ENCODE assay signal across 9 mouse cellular contexts in the genomic region with DNA sequence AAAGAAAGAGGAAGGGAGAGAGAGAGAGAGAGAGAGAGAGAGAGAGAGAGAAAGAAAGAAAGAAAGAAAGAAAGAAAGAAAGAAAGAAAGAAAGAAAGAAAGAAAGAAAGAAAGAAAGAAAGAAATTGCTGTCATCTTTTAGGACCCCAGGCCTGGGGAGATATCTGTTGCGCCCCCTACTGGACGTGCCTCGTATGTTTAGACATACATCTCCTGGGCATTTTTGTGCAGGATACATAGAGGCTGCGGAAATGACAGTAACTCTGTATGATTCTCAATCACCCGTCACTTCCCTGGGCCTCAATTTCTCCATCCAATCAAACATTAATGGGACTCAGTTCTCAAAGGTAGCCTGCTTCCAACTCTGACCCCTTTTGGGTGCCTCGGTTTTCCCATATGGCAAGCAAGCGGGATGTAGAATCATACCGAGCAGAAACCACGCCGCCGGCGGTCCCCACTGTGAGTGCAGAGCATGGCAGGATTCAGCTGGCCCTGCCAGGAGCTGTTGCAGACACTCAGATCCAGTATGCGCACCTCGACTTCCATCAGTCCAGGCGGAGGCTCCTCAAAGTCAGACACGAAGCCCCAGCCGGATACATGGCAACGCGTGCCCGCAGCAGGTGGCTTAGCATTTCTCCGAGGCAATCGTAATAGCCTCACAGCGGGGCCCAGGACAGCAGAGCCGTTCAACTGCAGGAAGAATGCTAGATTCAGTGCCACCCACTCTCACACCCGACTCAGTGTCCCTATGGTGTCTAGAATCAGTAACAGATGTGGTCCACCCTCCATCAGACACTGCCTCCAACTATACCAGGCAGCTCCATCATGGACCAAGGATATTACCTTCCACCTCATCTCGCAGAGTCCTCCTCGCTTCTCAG. TPM values are rescaled to one million over a fixed set of nuclear protein-coding genes. Genes with fewer than 3 reads are reported as not detected.
DNase-seq lines count a peak whose midpoint lies in the region; TF ChIP-seq lines count a peak whose summit lies in the region.
"Had no signal": no experiment of that assay in that cellular context is flagged by ENCODE, and none has a peak within 500 bp of the region (broad histone marks: within the 10 kb centered on the region; RNA-seq: fewer than 3 reads in every experiment).

No protein-coding gene starts in this region.

- peak; percentile 51; the same call in 1 of the 2 replicates for TF ChIP-seq CTCF in cerebellum, adult 2 months (IDR thresholded peaks at IDR 0.05; ENCODE audit: borderline replicate concordance, insufficient read depth, low read depth, low read length)
- TF ChIP-seq CTCF in brain, embryonic 14.5 days (IDR thresholded peaks at IDR 0.05; ENCODE audit: borderline replicate concordance, extremely low read depth, insufficient read depth, insufficient read length): peak; percentile 58; the same call in 1 of the 2 replicates

- DNase-seq in cerebellum, adult 2 months: no peak
- no peak for DNase-seq in cerebellum, adult 9-11 months
- DNase-seq in left cerebral cortex, postnatal 4 days: peak; percentile 65
- no peak for DNase-seq in left cerebral cortex, postnatal 36 days (ENCODE audit: low spot score in 2 of 2)
- no peak for DNase-seq in brain, embryonic 14.5 days (ENCODE audit: low read depth)
- DNase-seq in naive thymus-derived CD4-positive, alpha-beta T cell, adult 2 months (ENCODE audit: low read depth): peak; percentile 75
- no peak for DNase-seq in gastrocnemius, postnatal 4 days (ENCODE audit: low spot score in 2 of 2)
- no peak for DNase-seq in gastrocnemius, adult 8-10 months (ENCODE audit: low spot score in 2 of 2)

- 25% methylated on average over 27 of the region's 27 CpGs for WGBS in cerebellum, adult 2 months

- intact Hi-C loops in left cerebral cortex, postnatal 4 days (cut with DNase I): no loop called here
- intact Hi-C loops in left cerebral cortex, postnatal 36 days (cut with DNase I): loop anchor here (5.0 kb wide), 1 partner anchor 33 kb away; no protein-coding TSS in a partner anchor

- H3K27ac ChIP-seq in cerebellum, adult 2 months (ENCODE audit: insufficient read depth, low read length): no peak overlapping the region
- H3K27ac ChIP-seq: neural tube, embryonic 12.5 days had no signal

- peaks cover 10% of the 10 kb centered on the region for H3K4me1 ChIP-seq in cerebellum, adult 2 months (ENCODE audit: control insufficient read depth, insufficient read depth, low read length)

- H3K4me3 ChIP-seq in cerebellum, adult 2 months (replicated peaks; ENCODE audit: insufficient read depth, low read depth, low read length): no peak overlapping the region
- H3K4me3 ChIP-seq: neural tube, embryonic 12.5 days had no signal

- H3K27me3 ChIP-seq in cerebellum, adult 2 months (ENCODE audit: control insufficient read depth, insufficient read depth, low read length): no peaks in the 10 kb centered on the region

- TF ChIP-seq POLR2A in cerebellum, adult 2 months (IDR thresholded peaks at IDR 0.05; ENCODE audit: borderline replicate concordance, insufficient read depth, low read length): no peak
- no peak for TF ChIP-seq POLR2A in brain, embryonic 14.5 days (IDR thresholded peaks at IDR 0.05; ENCODE audit: borderline replicate concordance, extremely low read depth, insufficient read depth, insufficient read length, poor library complexity, severe bottlenecking)

RNA-seq across cellular contexts. Expression of a gene that starts 6.6 kb away (rescaled TPM):
- polyA plus RNA-seq in cerebellum, adult 2 months (2012; rRNA removed): 0.16 and 0.19 TPM in 2 replicates
- under 1 TPM in 1 of 2 experiments, not detected in 1; 0.52 TPM for total RNA-seq in left cerebral cortex, postnatal 4 days (2021)
- under 1 TPM; 0.74 to 0.79 TPM for total RNA-seq in left cerebral cortex, postnatal 36 days (2021)
- 0.05 and 0.14 TPM in 2 replicates for polyA plus RNA-seq in brain, embryonic 14.5 days (2012; rRNA removed)
- total RNA-seq in gastrocnemius, postnatal 4 days (2021): not detected
- not detected for total RNA-seq in gastrocnemius, adult 8-10 months (2022)

RNA-seq across cellular contexts. Expression of a gene that starts 7.1 kb away (rescaled TPM):
- polyA plus RNA-seq in cerebellum, adult 2 months (2012; rRNA removed): 2.2 and 2.5 TPM in 2 replicates
- total RNA-seq in left cerebral cortex, postnatal 4 days (2021): 1 to 10 TPM; 2.5 to 3.2 TPM
- 1 to 10 TPM; 2.8 to 3.6 TPM for total RNA-seq in left cerebral cortex, postnatal 36 days (2021)
- 1.7 and 2.2 TPM in 2 replicates for polyA plus RNA-seq in brain, embryonic 14.5 days (2012; rRNA removed)
- 1 to 10 TPM; 1.1 to 2.1 TPM for total RNA-seq in gastrocnemius, postnatal 4 days (2021)
- total RNA-seq in gastrocnemius, adult 8-10 months (2022): 1 to 10 TPM in 2 of 4 experiments, under 1 TPM in 2; 0.73 to 1.2 (median 1.1) TPM

RNA-seq across cellular contexts. Expression of a gene that starts 9.2 kb away (rescaled TPM):
- 140 and 143 TPM in 2 replicates for polyA plus RNA-seq in cerebellum, adult 2 months (2012; rRNA removed)
- total RNA-seq in left cerebral cortex, postnatal 4 days (2021): 100 to 1,000 TPM; 404 to 409 TPM
- 100 to 1,000 TPM; 321 to 357 TPM for total RNA-seq in left cerebral cortex, postnatal 36 days (2021)
- polyA plus RNA-seq in brain, embryonic 14.5 days (2012; rRNA removed): 157 and 219 TPM in 2 replicates
- total RNA-seq in gastrocnemius, postnatal 4 days (2021): 10 to 100 TPM; 42.1 to 50.8 TPM
- total RNA-seq in gastrocnemius, adult 8-10 months (2022): 10 to 100 TPM in 3 of 4 experiments, 1 to 10 TPM in 1; 6.8 to 12.3 (median 11.2) TPM

RNA-seq across cellular contexts. Expression of a gene that starts 17.4 kb away (rescaled TPM):
- 126 and 127 TPM in 2 replicates for polyA plus RNA-seq in cerebellum, adult 2 months (2012; rRNA removed)
- total RNA-seq in left cerebral cortex, postnatal 4 days (2021): 10 to 100 TPM; 85.0 to 95.3 TPM
- total RNA-seq in left cerebral cortex, postnatal 36 days (2021): 100 to 1,000 TPM in 1 of 2 experiments, 10 to 100 TPM in 1; 92.7 to 104 TPM
- polyA plus RNA-seq in brain, embryonic 14.5 days (2012; rRNA removed): 157 and 182 TPM in 2 replicates
- total RNA-seq in gastrocnemius, postnatal 4 days (2021): 10 to 100 TPM; 45.0 to 52.5 TPM
- total RNA-seq in gastrocnemius, adult 8-10 months (2022): 10 to 100 TPM; 51.9 to 80.5 (median 53.3) TPM

RNA-seq across cellular contexts. Expression of a gene that starts 29.3 kb away (rescaled TPM):
- 10.6 and 11.1 TPM in 2 replicates for polyA plus RNA-seq in cerebellum, adult 2 months (2012; rRNA removed)
- total RNA-seq in left cerebral cortex, postnatal 4 days (2021): 1 to 10 TPM; 1.3 to 1.7 TPM
- 1 to 10 TPM; 4.0 to 4.7 TPM for total RNA-seq in left cerebral cortex, postnatal 36 days (2021)
- 0.28 and 0.74 TPM in 2 replicates for polyA plus RNA-seq in brain, embryonic 14.5 days (2012; rRNA removed)
- total RNA-seq in gastrocnemius, postnatal 4 days (2021): not detected
- not detected for total RNA-seq in gastrocnemius, adult 8-10 months (2022)

Comparison
In these comparisons a context has a peak if more than half of its experiments do, and no peak if none do; other contexts are left out.
1. DNase-seq: peak in left cerebral cortex, postnatal 4 days (single experiment) and naive thymus-derived CD4-positive, alpha-beta T cell, adult 2 months (single experiment); none in cerebellum, adult 2 months (0 of 2), cerebellum, adult 9-11 months (single experiment), left cerebral cortex, postnatal 36 days (0 of 2), brain, embryonic 14.5 days (single experiment), gastrocnemius, postnatal 4 days (0 of 2) and gastrocnemius, adult 8-10 months (0 of 2).
2. RNA of a gene that starts 9.2 kb away (total RNA-seq): 404 to 409 TPM in left cerebral cortex, postnatal 4 days and 321 to 357 TPM in left cerebral cortex, postnatal 36 days; 42.1 to 50.8 TPM in gastrocnemius, postnatal 4 days and 6.8 to 12.3 TPM in gastrocnemius, adult 8-10 months; every median in the first group is over 4 times any median in the second.